Mouse (Mus musculus): ENCODE measurements around the gene Kcnip2.
"Not testable (repeated sequence)": the region's sequence is repeated elsewhere in the genome, so short reads cannot be mapped to it uniquely, and the experiment has no call there.

Kcnip2 gene

DNA sequence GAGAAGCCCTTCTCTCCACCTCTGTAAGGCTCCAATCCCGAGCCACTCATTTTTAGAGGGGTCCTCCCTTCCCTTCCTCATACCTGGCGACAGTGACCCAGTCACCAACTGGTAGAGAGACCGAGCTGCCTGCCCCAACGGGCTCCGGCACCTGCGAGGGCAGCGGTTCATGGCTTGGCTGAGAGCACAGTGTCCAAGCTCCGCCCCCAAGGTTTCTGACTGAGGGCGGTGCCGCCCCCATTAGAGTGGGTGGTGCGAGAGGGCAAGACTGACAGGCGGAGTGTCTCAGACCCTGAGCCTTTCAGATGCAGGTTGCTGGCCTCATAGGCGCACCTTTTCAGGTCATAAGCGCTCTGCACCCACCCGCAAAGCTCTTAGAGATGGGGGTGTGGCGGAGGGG, 3.7 kb downstream of the Kcnip2 start:
- DNase-seq (ENCODE audit: low read depth, low spot score), result peak; percentile 93

DNA sequence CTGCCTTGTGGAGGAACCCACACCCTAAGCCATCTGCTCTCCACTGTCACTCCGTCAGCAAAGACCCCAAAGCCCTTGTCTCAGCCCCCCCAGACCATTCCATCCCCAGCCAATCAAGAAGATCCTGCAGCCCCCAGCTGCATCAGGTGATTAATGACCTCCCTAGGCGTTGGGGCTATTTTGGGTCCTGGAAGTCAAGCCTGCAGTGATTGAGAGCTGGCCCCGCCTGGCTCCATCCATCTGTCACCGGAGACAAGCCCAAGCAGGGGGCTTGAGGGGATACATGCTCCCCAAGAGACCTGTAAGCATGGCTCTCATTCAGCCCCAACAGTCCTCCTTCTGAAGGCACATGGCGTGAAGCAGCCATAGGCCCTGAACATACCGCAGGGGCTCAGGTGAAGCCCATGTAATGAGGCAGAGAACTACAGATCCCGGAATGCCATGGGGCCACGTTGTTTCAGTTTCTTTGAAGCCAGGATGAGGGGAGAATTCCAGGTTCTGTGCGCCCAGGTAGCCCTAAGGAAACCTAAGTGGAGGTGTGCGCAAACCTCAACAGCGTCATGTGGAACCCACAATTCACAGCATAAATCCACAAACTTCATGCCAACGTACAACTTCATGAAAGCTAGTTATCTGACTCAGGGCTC, 4.7 kb downstream of the Kcnip2 start:
- no peak for DNase-seq (ENCODE audit: low read depth, low spot score)

DNA sequence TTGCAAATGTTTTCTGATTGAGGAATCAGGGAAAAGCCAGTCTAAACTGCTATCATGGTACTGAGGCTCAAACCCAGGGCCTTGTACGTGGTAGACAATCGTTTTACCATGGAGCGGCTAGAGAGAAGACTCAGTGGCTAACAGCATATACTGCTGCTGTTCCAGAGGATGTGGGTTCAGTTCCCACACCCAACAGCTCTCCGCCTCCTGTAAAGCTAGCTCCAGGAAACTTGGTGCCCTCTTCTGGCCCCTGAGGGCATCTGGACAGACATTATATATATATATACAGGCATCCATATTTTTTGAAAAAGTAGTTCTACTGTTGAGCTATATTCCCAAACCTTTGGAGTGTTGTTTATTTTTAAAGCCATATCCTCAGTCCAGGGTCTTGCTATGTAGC, 8.1 kb downstream of the Kcnip2 start:
- no peak for DNase-seq (ENCODE audit: low read depth, low spot score)

- DNase-seq (ENCODE audit: low read depth, low spot score), result not testable (repeated sequence)
Observed at GRCm38 (mm10) chr19:45805817-45806216, 10.0 kb downstream of the Kcnip2 start.

DNA sequence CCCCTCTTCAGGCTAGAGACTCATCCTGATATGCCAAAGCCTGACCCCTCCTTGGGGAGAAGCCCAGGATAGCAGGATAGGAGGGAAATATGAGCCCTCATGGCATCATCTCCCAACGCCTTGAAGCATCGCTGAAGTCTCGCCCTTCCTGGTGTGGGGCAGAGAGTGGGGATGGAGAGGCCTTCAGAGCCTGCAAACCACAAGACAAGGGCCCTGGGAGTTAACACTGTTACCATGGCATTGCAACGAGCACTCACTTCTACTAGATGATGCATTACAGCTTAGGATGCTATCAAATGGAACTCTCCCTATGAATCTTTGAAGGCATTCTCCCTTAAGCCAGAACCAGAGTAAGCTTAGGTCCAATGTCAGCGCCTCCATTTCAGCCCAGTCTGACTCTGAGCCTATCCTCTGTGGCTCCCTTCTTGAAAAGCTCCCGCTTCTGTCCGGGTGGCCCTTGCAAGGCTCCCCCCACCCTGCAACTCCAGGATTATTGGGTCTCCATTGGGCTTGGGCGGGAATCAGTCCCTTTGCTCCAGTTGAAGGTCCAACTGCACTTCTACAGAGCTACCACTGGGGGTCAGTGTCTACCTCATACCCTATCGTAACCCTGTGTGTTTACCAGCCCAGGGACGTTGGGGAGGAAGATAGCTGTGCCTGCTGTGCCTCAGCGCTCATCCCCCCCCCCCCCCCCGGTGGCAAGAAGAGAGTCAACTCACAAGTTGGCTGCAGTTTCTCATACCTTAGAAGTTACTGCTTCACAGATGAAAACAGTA, 11.1 kb downstream of the Kcnip2 start:
- peak; percentile 74 for DNase-seq (ENCODE audit: low read depth, low spot score)

- DNase-seq (ENCODE audit: low read depth, low spot score), result no peak
Observed at GRCm38 (mm10) chr19:45803408-45803807, 12.5 kb downstream of the Kcnip2 start.

GRCm38 (mm10) chr19:45802702-45803101, 13.2 kb downstream of the Kcnip2 start:
- DNase-seq (ENCODE audit: low read depth, low spot score), result no peak

- DNase-seq (ENCODE audit: low read depth, low spot score), result peak; percentile 84
Observed at GRCm38 (mm10) chr19:45796879-45797278, 19.0 kb downstream of the Kcnip2 start.

DNA sequence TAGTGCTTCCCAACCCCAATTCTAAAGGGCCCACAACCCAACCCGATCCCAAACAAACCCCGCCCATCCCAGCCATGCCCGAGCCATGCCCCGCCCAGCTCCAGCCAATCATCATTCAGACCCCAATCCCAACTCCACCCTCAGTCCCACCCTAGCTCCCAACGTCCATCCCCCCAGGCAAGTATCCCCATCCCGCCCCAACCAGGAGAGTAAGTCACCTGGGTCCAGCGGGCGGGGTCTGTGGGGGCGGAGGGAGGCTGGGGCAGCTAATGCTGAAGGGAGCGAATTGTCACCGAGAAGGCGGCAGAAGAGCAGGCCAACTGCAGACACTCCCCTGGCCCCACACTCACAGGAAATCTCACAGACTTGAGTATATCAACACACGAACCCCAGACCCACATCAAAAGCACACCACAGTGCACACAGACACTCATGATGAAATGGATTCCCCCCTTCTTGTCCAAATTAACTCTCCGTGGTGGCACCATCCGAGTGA, 19.8 kb downstream of the Kcnip2 start:
- peak; percentile 95 for DNase-seq (ENCODE audit: low read depth, low spot score)

DNA sequence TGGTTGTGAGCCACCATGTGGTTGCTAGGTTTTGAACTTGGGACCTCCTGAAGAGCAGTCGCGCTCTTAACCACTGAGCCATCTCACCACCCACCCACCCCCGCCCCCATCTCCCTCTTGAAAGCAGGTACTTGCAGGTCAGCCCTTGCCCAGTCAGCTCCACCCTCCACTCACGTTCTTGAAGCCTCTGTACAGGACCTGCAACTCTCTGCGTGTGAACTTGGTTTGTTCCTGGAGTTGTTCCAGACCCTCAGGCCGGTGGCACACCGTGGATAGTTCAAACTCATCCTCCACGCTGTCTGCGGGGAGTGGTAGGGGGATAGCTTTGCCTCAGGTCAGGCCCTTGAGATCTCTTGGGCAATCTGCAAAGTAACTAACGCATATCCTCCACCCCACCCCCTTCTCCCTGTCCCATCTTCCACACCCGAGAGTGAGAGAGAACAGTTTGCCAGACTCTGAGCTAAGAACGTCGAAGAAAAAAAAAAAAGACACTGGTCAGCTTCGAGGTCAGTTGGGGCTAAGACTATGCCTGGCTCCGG, 20.4 kb downstream of the Kcnip2 start:
- peak; percentile 33 for DNase-seq (ENCODE audit: low read depth, low spot score)

DNA sequence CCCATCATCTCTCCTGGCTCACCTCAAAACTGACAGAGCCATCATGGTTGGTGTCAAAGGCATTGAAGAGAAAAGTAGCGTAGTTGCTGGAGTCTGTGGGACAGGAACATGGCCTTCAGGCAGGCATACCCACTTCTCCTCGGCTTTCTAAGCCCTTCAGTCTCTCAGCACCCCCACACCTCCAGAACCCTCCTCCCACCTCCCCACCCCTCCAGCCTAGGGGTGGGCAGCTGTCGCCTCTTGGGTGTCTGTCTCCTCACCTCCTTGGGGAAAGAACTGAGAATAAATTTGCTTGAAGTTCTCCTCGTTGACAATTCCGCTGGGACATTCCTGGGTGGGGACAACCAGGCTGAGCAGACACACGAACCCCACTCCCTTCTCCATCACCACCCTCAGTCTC, 21.1 kb downstream of the Kcnip2 start:
- no peak for DNase-seq (ENCODE audit: low read depth, low spot score)

GRCm38 (mm10) chr19:45792404-45792803, 23.5 kb downstream of the Kcnip2 start:
- DNase-seq (ENCODE audit: low read depth, low spot score), result no peak

DNA sequence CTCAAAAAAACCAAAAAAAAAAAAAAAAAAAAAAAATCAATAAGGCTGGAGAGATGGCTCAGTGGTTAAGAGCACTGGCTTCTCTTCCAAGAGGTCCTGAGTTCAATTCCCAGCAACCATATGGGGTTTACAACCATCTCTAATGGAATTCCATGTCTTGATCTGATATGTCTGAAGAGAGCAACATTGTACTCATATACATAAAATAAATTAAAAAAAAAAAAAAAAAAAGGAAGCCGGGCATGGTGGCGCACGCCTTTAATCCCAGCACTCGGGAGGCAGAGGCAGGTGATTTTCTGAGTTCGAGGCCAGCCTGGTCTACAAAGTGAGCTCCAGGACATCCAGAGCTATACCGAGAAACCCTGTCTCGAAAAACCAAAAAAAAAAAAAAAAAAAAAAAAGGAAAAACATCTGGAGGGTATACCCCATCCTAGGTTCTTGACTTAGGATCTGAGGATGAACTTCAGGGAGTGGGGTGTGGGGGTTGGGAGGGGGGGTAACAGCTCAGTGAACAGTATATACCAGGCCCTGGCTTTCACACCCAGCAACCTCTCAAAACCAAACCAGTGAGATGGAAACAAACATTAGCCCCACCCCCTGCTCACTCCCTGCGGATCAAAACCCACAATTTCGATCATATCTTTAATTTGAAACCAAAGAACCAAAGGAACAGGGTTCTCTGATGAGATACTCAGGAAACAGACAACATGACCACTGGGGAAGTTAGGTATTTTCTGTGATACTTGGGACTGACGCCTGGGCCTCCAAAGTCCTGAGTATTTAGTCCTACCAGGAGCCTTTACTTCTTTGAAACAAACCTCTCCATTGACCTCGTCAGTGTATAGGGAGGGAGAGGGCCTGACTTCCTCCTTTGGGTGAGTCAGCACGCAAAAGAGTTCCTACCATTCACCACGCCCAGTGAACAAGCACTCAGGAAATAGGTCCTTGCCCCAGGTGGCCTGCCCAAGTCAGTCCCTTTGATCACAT, 25.7 kb downstream of the Kcnip2 start:
- peak; percentile 90 for DNase-seq (ENCODE audit: low read depth, low spot score)

DNA sequence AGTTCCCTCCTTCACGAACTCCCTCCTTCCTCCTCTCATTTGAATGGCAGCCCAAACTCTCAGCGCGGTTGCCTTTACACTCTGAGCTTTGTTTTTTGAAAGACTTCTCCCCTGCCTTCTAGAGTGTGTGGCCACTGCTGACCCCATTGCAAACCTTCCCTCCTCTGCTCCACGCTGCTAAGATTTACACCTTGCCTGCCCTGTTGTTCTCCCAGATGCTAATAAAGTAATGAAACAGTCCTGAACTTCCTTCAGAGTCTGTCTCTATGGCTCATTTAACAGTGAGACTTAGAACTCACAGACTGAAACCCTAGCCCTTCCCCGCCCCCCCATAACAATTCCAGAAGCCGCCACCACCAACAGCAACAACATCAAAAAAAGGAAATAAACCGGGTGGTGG, 26.5 kb downstream of the Kcnip2 start:
- DNase-seq (ENCODE audit: low read depth, low spot score), result no peak

- DNase-seq (ENCODE audit: low read depth, low spot score), result no peak
Observed at GRCm38 (mm10) chr19:45788337-45788736, 27.5 kb downstream of the Kcnip2 start.

DNA sequence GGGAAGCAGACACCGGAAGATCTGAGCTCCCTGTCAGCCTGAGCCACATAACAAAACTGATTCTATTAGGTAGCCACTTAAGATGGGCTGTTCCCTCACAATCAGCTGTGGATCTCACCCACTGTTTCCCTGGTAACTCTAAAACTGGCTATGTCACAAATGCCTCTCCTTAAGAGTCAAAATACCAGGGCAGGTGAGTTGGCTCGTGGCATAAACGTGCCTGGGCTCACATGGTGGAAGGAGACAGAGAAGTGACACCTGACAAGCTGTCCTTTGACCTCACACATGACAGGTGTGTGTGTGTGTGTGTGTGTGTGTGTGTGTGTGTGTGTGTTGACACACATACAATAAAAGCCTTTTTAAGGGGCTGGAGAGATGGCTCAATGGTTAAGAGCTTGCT, 28.4 kb downstream of the Kcnip2 start:
- DNase-seq (ENCODE audit: low read depth, low spot score), result no peak

- DNase-seq (ENCODE audit: low read depth, low spot score), result no peak
Observed at GRCm38 (mm10) chr19:45785470-45785869, 30.4 kb downstream of the Kcnip2 start.

- no peak for DNase-seq (ENCODE audit: low read depth, low spot score)
Observed at GRCm38 (mm10) chr19:45783933-45784576, 31.8 kb downstream of the Kcnip2 start.

GRCm38 (mm10) chr19:45783181-45783932, 32.5 kb downstream of the Kcnip2 start, which contains the start of gene Mgea5:
Gene Mgea5, minus strand, starts transcription at chr19:45783837.
- peak; percentile 100 for DNase-seq (ENCODE audit: low read depth, low spot score)

- DNase-seq (ENCODE audit: low read depth, low spot score), result peak; percentile 89
Observed at GRCm38 (mm10) chr19:45782315-45783001, 33.4 kb downstream of the Kcnip2 start.

Data from ZHBTc4 (cell line).